Mouse (Mus musculus) neural tube, postnatal 0 days (tissue): ENCODE data around the gene Nckap5l. TPM values are rescaled to one million over a fixed set of nuclear protein-coding genes. Genes with fewer than 3 reads are reported as not detected.

Experiments used
- polyA plus RNA-seq: library from polyadenylated mRNA; unstranded; fragments of >200 nt; fragmentation: Nextera tagmentation; extraction: Ambion mirVana; gene quantifications from 2 replicates; pipeline ENCODE4 v1.2.1, GENCODE M21; 2015

The Nckap5l gene
- 11.6 and 12.3 TPM in 2 replicates for polyA plus RNA-seq

GRCm38 (mm10) chr15:99457606-99458401 is at the start of gene Nckap5l:
Gene Nckap5l, minus strand, starts transcription at chr15:99457748.

GRCm38 (mm10) chr15:99474576-99474926 is 17.0 kb upstream of the Nckap5l start, which contains the start of gene Bcdin3d:
Gene Bcdin3d, minus strand, starts transcription at chr15:99474730.

GRCm38 (mm10) chr15:99392486-99393385 is 64.8 kb downstream of the Nckap5l start, which contains the start of gene Tmbim6:
Gene Tmbim6, plus strand, starts transcription at chr15:99392882.

Other genes with a start within 250 kb of the Nckap5l start
- 0.46 and 0.66 TPM in 2 replicates for gene Kcnh3, start 232.9 kb downstream of the Nckap5l start, polyA plus RNA-seq
- 153 and 168 TPM in 2 replicates for gene Mcrs1, start 205.8 kb downstream of the Nckap5l start, polyA plus RNA-seq
- 97.0 and 99.2 TPM in 2 replicates for gene Prpf40b, start 162.7 kb downstream of the Nckap5l start, polyA plus RNA-seq
- 1.4 and 1.5 TPM in 2 replicates for gene Fam186b, start 161.9 kb downstream of the Nckap5l start, polyA plus RNA-seq
- 7.1 and 7.3 TPM in 2 replicates for gene Fmnl3, start 87.3 kb downstream of the Nckap5l start, polyA plus RNA-seq
- 378 and 390 TPM in 2 replicates for gene Tmbim6, start 64.9 kb downstream of the Nckap5l start, polyA plus RNA-seq
- gene Bcdin3d, start 17.0 kb upstream of the Nckap5l start, polyA plus RNA-seq, result 15.1 TPM in 2 replicates
- gene Faim2, start 70.4 kb upstream of the Nckap5l start, polyA plus RNA-seq, result 68.2 and 77.4 TPM in 2 replicates
- not detected in 2 replicates for gene Aqp2, start 121.3 kb upstream of the Nckap5l start, polyA plus RNA-seq
- gene Aqp5, start 133.0 kb upstream of the Nckap5l start, polyA plus RNA-seq, result 1.2 and 1.6 TPM in 2 replicates
- gene Aqp6, start 143.7 kb upstream of the Nckap5l start, polyA plus RNA-seq, result 0.40 and 0.45 TPM in 2 replicates
- 32.7 and 34.8 TPM in 2 replicates for gene Racgap1, start 193.9 kb upstream of the Nckap5l start, polyA plus RNA-seq
- gene Asic1, start 212.6 kb upstream of the Nckap5l start, polyA plus RNA-seq, result 53.5 and 64.6 TPM in 2 replicates
- 70.2 and 74.3 TPM in 2 replicates for gene Smarcd1, start 244.4 kb upstream of the Nckap5l start, polyA plus RNA-seq
- gene Gm17349, start 247.7 kb upstream of the Nckap5l start, polyA plus RNA-seq, result not detected in 2 replicates